Mouse (Mus musculus): ENCODE data around the gene Cfl2.

DNA sequence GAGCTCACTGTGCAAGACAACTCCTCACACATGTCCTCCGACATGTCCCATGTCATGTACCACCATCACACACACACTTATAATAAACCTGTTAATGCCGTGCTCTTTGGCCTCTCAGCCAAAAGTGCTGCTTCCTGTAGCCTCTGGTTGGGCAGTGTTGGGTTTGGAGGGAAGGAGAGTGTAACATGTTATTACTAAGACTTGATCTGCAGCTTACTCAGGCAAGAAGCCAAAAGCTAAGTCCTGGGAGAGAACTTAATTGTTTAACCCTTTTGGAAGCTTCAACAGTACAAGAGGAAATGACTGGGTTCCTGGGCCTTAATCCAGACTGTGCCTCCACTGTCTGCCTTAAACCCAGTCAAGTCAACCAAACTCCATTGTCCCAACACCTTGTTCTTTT, 52.5 kb downstream of the Cfl2 start:
- TF ChIP-seq CTCF (IDR thresholded peaks at IDR 0.05; ENCODE audit: low read depth) (no peak), EP300 (optimal IDR thresholded peaks at IDR 0.05) (no peak)

All from stomach, postnatal 0 days (tissue).